Mouse (Mus musculus): ENCODE measurements around the gene Ctnnal1. TPM values are rescaled to one million over a fixed set of nuclear protein-coding genes. Genes with fewer than 3 reads are reported as not detected.

The Ctnnal1 gene
- polyA plus RNA-seq, 1 experiment = 14.4 TPM

DNA sequence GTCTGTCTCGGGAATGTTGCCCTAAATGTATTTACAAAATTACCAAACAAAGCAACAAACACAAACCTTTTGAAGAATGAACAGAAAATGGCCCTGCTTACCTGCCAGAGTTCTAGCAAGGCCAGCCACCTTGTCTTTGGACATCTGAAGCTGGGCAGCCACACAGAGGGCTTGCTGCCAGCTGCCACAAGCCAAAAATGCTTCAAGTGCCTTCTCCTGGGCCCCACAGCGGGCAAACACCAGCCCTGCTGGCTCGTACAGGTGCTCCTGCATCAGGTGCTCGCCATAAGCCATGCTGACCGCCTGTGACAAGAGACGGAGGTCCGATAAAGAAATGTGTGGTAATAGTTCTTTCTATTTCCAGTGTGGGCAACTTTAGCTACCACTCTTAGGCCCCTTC lies 96.1 kb downstream of the Ctnnal1 start:
- 82% methylated on average over 7 of the region's 7 CpGs for WGBS
- no peak overlapping the region for H3K4me3 ChIP-seq (ENCODE audit: insufficient read depth, low read depth, low read length)
- peaks cover 6% of the 10 kb centered on the region for H3K36me3 ChIP-seq (ENCODE audit: control insufficient read depth, insufficient read depth, low read length)
- DNase-seq = peak; percentile 22
- no peak overlapping the region for H3K27ac ChIP-seq (ENCODE audit: insufficient read depth, low read depth, low read length)
- H3K27me3 ChIP-seq (replicated peaks; ENCODE audit: control insufficient read depth, insufficient read depth, low read length) = no peaks in the 10 kb centered on the region
- H3K4me1 ChIP-seq (ENCODE audit: control insufficient read depth, insufficient read depth, low read length) = no peaks in the 10 kb centered on the region
- TF ChIP-seq CTCF (conservative IDR thresholded peaks at IDR 0.05; ENCODE audit: insufficient read depth, insufficient read length, low read depth, low read length) = no peak
- no peak for TF ChIP-seq POLR2A (IDR thresholded peaks at IDR 0.05; ENCODE audit: low read depth, low read length)

DNA sequence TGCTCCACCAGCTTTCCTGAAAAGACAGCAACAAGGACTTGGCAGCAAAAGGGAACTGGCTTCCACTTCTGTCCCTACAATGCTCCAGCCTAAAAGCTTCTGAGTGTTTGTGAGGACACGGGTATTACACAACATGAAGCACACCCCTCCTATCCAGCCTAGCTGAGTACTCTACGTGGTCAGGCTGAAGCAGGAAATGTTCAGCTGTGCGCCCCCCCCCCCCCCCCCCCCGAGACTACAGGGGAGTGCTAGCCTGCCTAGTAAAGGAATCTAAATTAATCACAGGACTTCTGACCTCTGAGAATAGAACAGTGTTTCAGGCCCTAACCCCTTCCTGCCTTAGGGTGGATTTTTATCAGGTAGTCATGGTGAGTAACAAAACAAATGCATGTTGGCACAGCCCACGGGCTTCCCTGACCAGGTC lies 97.1 kb downstream of the Ctnnal1 start:
- Histone ChIP-seq H3K27me3 (replicated peaks; ENCODE audit: control insufficient read depth, insufficient read depth, low read length) (no peaks in the 10 kb centered on the region), H3K4me3 (ENCODE audit: insufficient read depth, low read depth, low read length) (no peak overlapping the region), H3K36me3 (ENCODE audit: control insufficient read depth, insufficient read depth, low read length) (peaks cover 3% of the 10 kb centered on the region), H3K4me1 (ENCODE audit: control insufficient read depth, insufficient read depth, low read length) (no peaks in the 10 kb centered on the region), H3K27ac (ENCODE audit: insufficient read depth, low read depth, low read length) (no peak overlapping the region)
- no peak for DNase-seq
- no peak for TF ChIP-seq CTCF (conservative IDR thresholded peaks at IDR 0.05; ENCODE audit: insufficient read depth, insufficient read length, low read depth, low read length)
- no peak for TF ChIP-seq POLR2A (IDR thresholded peaks at IDR 0.05; ENCODE audit: low read depth, low read length)
- WGBS = 56% methylated on average over 5 of the region's 5 CpGs

Other genes with a start within 250 kb of the Ctnnal1 start
- not detected in 2 replicates for gene Gm26657, start 125.1 kb downstream of the Ctnnal1 start, polyA plus RNA-seq (2012; rRNA removed)
- gene Actl7b, start 123.7 kb downstream of the Ctnnal1 start, polyA plus RNA-seq (2012; rRNA removed) = 0.25 and 0.57 TPM in 2 replicates
- 0.07 and 0.16 TPM in 2 replicates for gene Actl7a, start 121.8 kb downstream of the Ctnnal1 start, polyA plus RNA-seq (2012; rRNA removed)
- gene Elp1, start 62.9 kb downstream of the Ctnnal1 start, polyA plus RNA-seq (2012; rRNA removed) = 10.2 and 11.1 TPM in 2 replicates
- gene Fam206a, start 62.8 kb downstream of the Ctnnal1 start, polyA plus RNA-seq (2012; rRNA removed) = 3.2 and 4.3 TPM in 2 replicates
- gene Tmem245, start 82.2 kb upstream of the Ctnnal1 start, polyA plus RNA-seq (2012; rRNA removed) = 13.8 and 15.2 TPM in 2 replicates
- 0.02 and 0.03 TPM in 2 replicates for gene Frrs1l, start 125.2 kb upstream of the Ctnnal1 start, polyA plus RNA-seq (2012; rRNA removed)